Mouse (Mus musculus) ovary, adult 10 weeks (tissue): ENCODE data around the gene Cers6. TPM values are rescaled to one million over a fixed set of nuclear protein-coding genes. Genes with fewer than 3 reads are reported as not detected.

Experiments used
- polyA plus RNA-seq: library from polyadenylated mRNA; stranded (reverse); fragments of 350-450 nt; fragmentation: Illumina TruSeq; extraction: RNeasy Lipid Tissue Mini Kit (QIAGEN cat#74804); gene quantifications from one replicate; pipeline ENCODE4 v1.2.3, GENCODE M21; 2014

Cers6 gene
- polyA plus RNA-seq: 85.8 TPM

GRCm38 (mm10) chr2:68860904-68861685, at the start of gene Cers6:
Gene Cers6, plus strand, starts transcription at chr2:68861441.

GRCm38 (mm10) chr2:69135661-69136576, 274.7 kb downstream of the Cers6 start, which contains the start of gene Nostrin:
Gene Nostrin, plus strand, starts transcription at chr2:69135800.

Other genes with a start within 250 kb of the Cers6 start
- not detected for gene 4932414N04Rik, start 205.0 kb upstream of the Cers6 start, polyA plus RNA-seq